Mouse (Mus musculus) hindbrain, embryonic 13.5 days (tissue): ENCODE results near the gene BC028528. TPM values are rescaled to one million over a fixed set of nuclear protein-coding genes. Genes with fewer than 3 reads are reported as not detected.
A peak's percentile ranks its signal among the peaks of the same experiment; 100 is the strongest.
"Not testable (repeated sequence)": the region's sequence is repeated elsewhere in the genome, so short reads cannot be mapped to it uniquely, and the experiment has no call there.

ENCODE experiments used
- ATAC-seq: fragments of 200-750 bp; cut with Nextera tagmentation; 2 replicates; pipeline ENCODE4 v1.8.0; 2017; ENCODE audit warnings: moderate TSS enrichment; ENCODE audit not compliant: low FRiP score
- H3K27ac ChIP-seq: fragments of 300-500 bp; sonication (generic); 2 replicates; pipeline ENCODE4 v1.5.1; 2015; ENCODE audit warnings: inconsistent platforms, mild to moderate bottlenecking, moderate library complexity
- H3K27me3 ChIP-seq: fragments of 300-500 bp; sonication (generic); 2 replicates; pipeline ENCODE4 v1.6.1; 2015; ENCODE audit warnings: mild to moderate bottlenecking, inconsistent platforms
- H3K36me3 ChIP-seq: fragments of 300-500 bp; sonication (generic); 2 replicates; pipeline ENCODE4 v1.6.1; 2015; ENCODE audit warnings: mild to moderate bottlenecking, inconsistent platforms
- H3K4me1 ChIP-seq: fragments of 300-500 bp; sonication (generic); replicated peaks from 2 replicates; pipeline ENCODE4 v1.6.1; 2015; ENCODE audit warnings: inconsistent platforms
- H3K4me2 ChIP-seq: fragments of 300-500 bp; sonication (generic); 2 replicates; pipeline ENCODE4 v1.6.1; 2015; ENCODE audit warnings: inconsistent platforms, mild to moderate bottlenecking, moderate library complexity
- H3K4me3 ChIP-seq: fragments of 300-500 bp; sonication (generic); 2 replicates; pipeline ENCODE4 v1.5.1; 2015; ENCODE audit warnings: mild to moderate bottlenecking, inconsistent platforms
- H3K9ac ChIP-seq: fragments of 300-500 bp; sonication (generic); 2 replicates; pipeline ENCODE4 v1.6.1; 2015; ENCODE audit warnings: mild to moderate bottlenecking, inconsistent platforms
- H3K9me3 ChIP-seq: fragments of 300-500 bp; sonication (generic); 2 replicates; pipeline ENCODE4 v1.6.1; 2016; ENCODE audit warnings: inconsistent platforms
- WGBS: fragments of 180-500 bp; shearing (Covaris S2); methylation state at CpG from one replicate; pipeline ENCODE4 v1.1.7; 2015; 5-methylcytosine and 5-hydroxymethylcytosine counted together
- polyA plus RNA-seq: library from polyadenylated mRNA; unstranded; fragments of >200 nt; fragmentation: Nextera tagmentation; extraction: Ambion mirVana; gene quantifications from 2 replicates; pipeline ENCODE4 v1.2.1, GENCODE M21; 2015

BC028528 gene
- polyA plus RNA-seq, 1 experiment from 2014 or later, result 19.4 TPM

GRCm38 (mm10) chr3:95903753-95904502 is 12.1 kb upstream of the BC028528 start:
- Histone ChIP-seq H3K4me1 (peaks cover 31% of the 10 kb centered on the region), H3K9me3 (no peaks in the 10 kb centered on the region), H3K36me3 (no peaks in the 10 kb centered on the region), H3K27me3 (peaks cover 38% of the 10 kb centered on the region), H3K9ac (peak overlapping the region; percentile 63; the same call in 1 of the 2 replicates), H3K4me2 (peak overlapping the region; percentile 74), H3K4me3 (peak overlapping the region; percentile 37), H3K27ac (0 out of 2 replicates have a peak overlapping the region, but pooled peaks have one; percentile 9)
- WGBS, result 1% methylated on average over 15 of the region's 15 CpGs
- ATAC-seq, result no peak

- Histone ChIP-seq H3K9ac (no peak overlapping the region), H3K36me3 (peaks cover 4% of the 10 kb centered on the region; the same call in 1 of the 2 replicates), H3K4me3 (no peak overlapping the region), H3K9me3 (no peaks in the 10 kb centered on the region), H3K27ac (no peak overlapping the region), H3K4me1 (peaks cover 31% of the 10 kb centered on the region), H3K4me2 (no peak overlapping the region), H3K27me3 (peaks cover 36% of the 10 kb centered on the region)
- no peak for ATAC-seq
- 29% methylated on average over 6 of the region's 6 CpGs for WGBS
Measured at GRCm38 (mm10) chr3:95902643-95903042, 10.8 kb upstream of the BC028528 start.

- H3K4me2 ChIP-seq, result no peak overlapping the region
Measured at GRCm38 (mm10) chr3:95902373-95902625, 10.5 kb upstream of the BC028528 start.

GRCm38 (mm10) chr3:95901616-95902372 is 10.0 kb upstream of the BC028528 start:
- 71% methylated on average over 9 of the region's 9 CpGs for WGBS
- Histone ChIP-seq H3K4me3 (no peak overlapping the region), H3K27me3 (peaks cover 29% of the 10 kb centered on the region), H3K4me2 (no peak overlapping the region), H3K4me1 (peaks cover 30% of the 10 kb centered on the region), H3K9me3 (no peaks in the 10 kb centered on the region), H3K27ac (peak overlapping the region; percentile 53; the same call in 1 of the 2 replicates), H3K36me3 (peaks cover 5% of the 10 kb centered on the region; the same call in 1 of the 2 replicates), H3K9ac (peak overlapping the region; percentile 25; the same call in 1 of the 2 replicates)
- no peak for ATAC-seq

More at GRCm38 (mm10) chr3:95902373-95902625, 10.5 kb upstream of the BC028528 start:
- H3K9ac ChIP-seq, result 0 out of 2 replicates have a peak overlapping the region, but pooled peaks have one; percentile 25
- H3K4me3 ChIP-seq, result no peak overlapping the region
- peaks cover 5% of the 10 kb centered on the region; the same call in 1 of the 2 replicates for H3K36me3 ChIP-seq
- H3K27me3 ChIP-seq, result peaks cover 32% of the 10 kb centered on the region
- H3K9me3 ChIP-seq, result no peaks in the 10 kb centered on the region
- no peak overlapping the region for H3K27ac ChIP-seq
- no peak for ATAC-seq
- peaks cover 31% of the 10 kb centered on the region for H3K4me1 ChIP-seq

- Histone ChIP-seq H3K9me3 (no peaks in the 10 kb centered on the region), H3K36me3 (peaks cover 5% of the 10 kb centered on the region; the same call in 1 of the 2 replicates), H3K27me3 (peaks cover 22% of the 10 kb centered on the region), H3K4me3 (no peak overlapping the region), H3K4me2 (no peak overlapping the region), H3K9ac (no peak overlapping the region), H3K4me1 (peaks cover 23% of the 10 kb centered on the region), H3K27ac (no peak overlapping the region)
- no peak for ATAC-seq
- 81% methylated on average over 13 of the region's 13 CpGs for WGBS
Measured at GRCm38 (mm10) chr3:95899800-95900524, 8.2 kb upstream of the BC028528 start.

- 0 out of 2 replicates have a peak overlapping the region, but pooled peaks have one; percentile 24 for H3K9ac ChIP-seq
Measured at GRCm38 (mm10) chr3:95895501-95895900, 3.7 kb upstream of the BC028528 start.

GRCm38 (mm10) chr3:95894317-95895160 is 2.7 kb upstream of the BC028528 start:
- H3K27me3 ChIP-seq, result peaks cover 6% of the 10 kb centered on the region; the same call in 1 of the 2 replicates
- H3K36me3 ChIP-seq, result peaks cover 5% of the 10 kb centered on the region; the same call in 1 of the 2 replicates
- peak overlapping the region; percentile 88 for H3K9ac ChIP-seq
- no peaks in the 10 kb centered on the region for H3K9me3 ChIP-seq
- 18% methylated on average over 16 of the region's 16 CpGs for WGBS
- H3K4me2 ChIP-seq, result peak overlapping the region; percentile 89
- peak overlapping the region; percentile 69 for H3K4me3 ChIP-seq
- peak overlapping the region; percentile 76 for H3K27ac ChIP-seq
- H3K4me1 ChIP-seq, result peaks cover 31% of the 10 kb centered on the region
- no peak for ATAC-seq

More at GRCm38 (mm10) chr3:95895501-95895900, 3.7 kb upstream of the BC028528 start:
- H3K27ac ChIP-seq, H3K36me3 ChIP-seq, ATAC-seq, H3K9me3 ChIP-seq, H3K27me3 ChIP-seq: not testable (repeated sequence)
- Histone ChIP-seq H3K4me1 (peaks cover 31% of the 10 kb centered on the region), H3K4me3 (0 out of 2 replicates have a peak overlapping the region, but pooled peaks have one; percentile 8), H3K4me2 (peak overlapping the region; percentile 89)
- WGBS, result 91% methylated on average over 7 of the region's 7 CpGs

GRCm38 (mm10) chr3:95893606-95894316 is 2.0 kb upstream of the BC028528 start, which contains the start of gene Aph1a:
Gene Aph1a (plus strand): TSS chr3:95893969.
- under 1% methylated on average over 25 of the region's 43 CpGs for WGBS
- peak; percentile 96 for ATAC-seq

GRCm38 (mm10) chr3:95893126-95893525 is 1.3 kb upstream of the BC028528 start:
- ATAC-seq, result 0 out of 2 replicates have a peak, but pooled peaks have one; percentile 8
- Histone ChIP-seq H3K27me3 (peaks cover 6% of the 10 kb centered on the region; the same call in 1 of the 2 replicates), H3K27ac (peak overlapping the region; percentile 79), H3K4me2 (peak overlapping the region; percentile 57), H3K36me3 (peaks cover 5% of the 10 kb centered on the region; the same call in 1 of the 2 replicates), H3K4me3 (peak overlapping the region; percentile 69), H3K4me1 (peaks cover 31% of the 10 kb centered on the region), H3K9ac (peak overlapping the region; percentile 61), H3K9me3 (no peaks in the 10 kb centered on the region)
- WGBS, result 25% methylated on average over 7 of the region's 7 CpGs

More at GRCm38 (mm10) chr3:95893606-95894316, 2.0 kb upstream of the BC028528 start, which contains the start of gene Aph1a:
- Histone ChIP-seq H3K27ac (peak within 1 kb of the TSS; percentile 79), H3K4me2 (peak within 1 kb of the TSS; percentile 89), H3K4me1 (peaks cover 31% of the 10 kb centered on the region), H3K4me3 (peak within 1 kb of the TSS; percentile 69), H3K9ac (peak within 1 kb of the TSS; percentile 88)
- H3K36me3 ChIP-seq, H3K9me3 ChIP-seq, H3K27me3 ChIP-seq: not testable (repeated sequence)
